Mouse (Mus musculus) midbrain, embryonic 12.5 days (tissue): ENCODE measurements around the gene Cops8. TPM values are rescaled to one million over a fixed set of nuclear protein-coding genes. Genes with fewer than 3 reads are reported as not detected.

ENCODE experiments used
- ATAC-seq: fragments of 200-750 bp; cut with Nextera tagmentation; 2 replicates; pipeline ENCODE4 v1.8.0; 2017; ENCODE audit warnings: low read depth, moderate TSS enrichment, moderate library complexity; ENCODE audit not compliant: low FRiP score
- H3K27ac ChIP-seq: fragments of 300-500 bp; sonication (generic); replicated peaks from 2 replicates; pipeline ENCODE4 v1.5.1; 2016; ENCODE audit warnings: mild to moderate bottlenecking
- H3K27me3 ChIP-seq: fragments of 300-500 bp; sonication (generic); 2 replicates; pipeline ENCODE4 v1.6.1; 2016; ENCODE audit warnings: mild to moderate bottlenecking
- H3K36me3 ChIP-seq: fragments of 300-500 bp; sonication (generic); 2 replicates; pipeline ENCODE4 v1.6.1; 2016
- H3K4me1 ChIP-seq: fragments of 300-500 bp; sonication (generic); 2 replicates; pipeline ENCODE4 v1.6.1; 2016
- H3K4me2 ChIP-seq: fragments of 300-500 bp; sonication (generic); replicated peaks from 2 replicates; pipeline ENCODE4 v1.6.1; 2016; ENCODE audit warnings: mild to moderate bottlenecking, moderate library complexity
- H3K4me3 ChIP-seq: fragments of 300-500 bp; sonication (generic); 2 replicates; pipeline ENCODE4 v1.5.1; 2016; ENCODE audit warnings: mild to moderate bottlenecking
- H3K9ac ChIP-seq: fragments of 300-500 bp; sonication (generic); replicated peaks from 2 replicates; pipeline ENCODE4 v1.6.1; 2016; ENCODE audit warnings: mild to moderate bottlenecking, moderate library complexity
- H3K9me3 ChIP-seq: fragments of 300-500 bp; sonication (generic); 2 replicates; pipeline ENCODE4 v1.6.1; 2016; ENCODE audit warnings: mild to moderate bottlenecking
- WGBS: fragments of 180-500 bp; shearing (Covaris S2); methylation state at CpG from one replicate; pipeline ENCODE4 v1.1.7; 2016; 5-methylcytosine and 5-hydroxymethylcytosine counted together
- polyA plus RNA-seq: library from polyadenylated mRNA; unstranded; fragments of >200 nt; fragmentation: Nextera tagmentation; extraction: Ambion mirVana; gene quantifications from 2 replicates; pipeline ENCODE4 v1.2.1, GENCODE M21; 2016

Cops8 gene
- 164 and 171 TPM in 2 replicates for polyA plus RNA-seq

- WGBS = 4% methylated on average over 48 of the region's 48 CpGs
- H3K27me3 ChIP-seq = peaks cover 6% of the 10 kb centered on the region
- no peaks in the 10 kb centered on the region for H3K9me3 ChIP-seq
- ATAC-seq = peak; percentile 99
- H3K36me3 ChIP-seq = peaks cover 24% of the 10 kb centered on the region
- peaks cover 5% of the 10 kb centered on the region for H3K4me1 ChIP-seq
- peak within 1 kb of the TSS; percentile 75 for H3K4me2 ChIP-seq
- H3K9ac ChIP-seq = peak within 1 kb of the TSS; percentile 63
- peak within 1 kb of the TSS; percentile 55; the same call in 1 of the 2 replicates for H3K27ac ChIP-seq
- H3K4me3 ChIP-seq = peak within 1 kb of the TSS; percentile 62
Observed at GRCm38 (mm10) chr1:90602759-90603560, at the start of gene Cops8. Gene Cops8 (plus strand): TSS chr1:90602981.

- Histone ChIP-seq H3K4me2 (no peak overlapping the region), H3K4me1 (peaks cover 6% of the 10 kb centered on the region)
- WGBS = 90% methylated on average over 1 of the region's 1 CpGs
Observed at GRCm38 (mm10) chr1:90557140-90557539, 45.6 kb upstream of the Cops8 start.

DNA sequence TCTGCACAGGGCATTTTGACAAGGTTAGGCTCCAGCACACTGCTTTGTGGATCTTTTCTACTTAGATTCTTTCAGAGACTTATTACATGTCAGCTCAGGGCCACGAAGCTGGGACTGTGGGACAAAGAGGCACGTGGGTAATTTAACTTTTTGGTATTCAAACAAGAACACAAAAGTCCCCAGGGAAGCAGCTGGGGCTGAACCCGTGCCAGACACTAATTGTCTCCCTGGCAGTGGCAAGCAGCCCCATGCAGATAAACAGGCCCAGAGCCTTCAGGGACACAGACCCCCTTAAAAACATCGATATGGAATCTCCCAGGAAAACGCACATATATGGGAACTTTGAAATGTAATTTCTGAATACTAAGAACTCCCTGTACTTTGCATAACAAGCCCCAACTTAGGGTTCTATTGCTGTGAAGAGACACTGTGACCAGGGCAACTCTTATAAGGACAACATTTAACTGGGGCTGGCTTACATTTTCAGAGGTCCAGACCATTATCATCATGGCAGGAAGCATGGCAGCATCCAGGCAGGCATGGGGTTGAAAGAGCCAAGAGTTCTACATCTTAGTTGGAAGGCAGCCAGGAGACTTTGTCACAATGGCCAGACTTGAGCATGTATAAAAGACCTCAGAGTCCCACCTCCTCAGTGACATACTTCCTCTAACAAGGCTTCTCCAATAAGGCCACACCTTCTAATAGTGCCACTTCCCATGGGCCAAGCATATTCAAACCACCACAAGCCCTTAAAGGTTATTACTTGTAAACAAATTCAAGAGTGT, 41.6 kb upstream of the Cops8 start:
- H3K4me3 ChIP-seq = no peak overlapping the region
- no peak for ATAC-seq
- 41% methylated on average over 5 of the region's 5 CpGs for WGBS

More at GRCm38 (mm10) chr1:90557140-90557539, 45.6 kb upstream of the Cops8 start:
- no peaks in the 10 kb centered on the region for H3K27me3 ChIP-seq
- ATAC-seq = no peak
- no peak overlapping the region for H3K9ac ChIP-seq
- H3K27ac ChIP-seq = no peak overlapping the region
- H3K4me3 ChIP-seq = no peak overlapping the region
- no peaks in the 10 kb centered on the region for H3K36me3 ChIP-seq
- H3K9me3 ChIP-seq = peaks cover 3% of the 10 kb centered on the region; the same call in 1 of the 2 replicates

GRCm38 (mm10) chr1:90563945-90564344, 38.8 kb upstream of the Cops8 start:
- Histone ChIP-seq H3K36me3 (no peaks in the 10 kb centered on the region), H3K4me2 (no peak overlapping the region), H3K4me1 (peaks cover 18% of the 10 kb centered on the region), H3K27me3 (no peaks in the 10 kb centered on the region), H3K9ac (no peak overlapping the region), H3K9me3 (no peaks in the 10 kb centered on the region), H3K4me3 (no peak overlapping the region), H3K27ac (no peak overlapping the region)
- no peak for ATAC-seq
- WGBS = 94% methylated on average over 3 of the region's 3 CpGs

More for the DNA sequence above, 41.6 kb upstream of the Cops8 start:
- no peaks in the 10 kb centered on the region for H3K27me3 ChIP-seq
- H3K4me2 ChIP-seq = no peak overlapping the region
- H3K27ac ChIP-seq = no peak overlapping the region
- no peak overlapping the region for H3K9ac ChIP-seq
- H3K4me1 ChIP-seq = peaks cover 6% of the 10 kb centered on the region
- H3K9me3 ChIP-seq = peaks cover 3% of the 10 kb centered on the region; the same call in 1 of the 2 replicates
- no peaks in the 10 kb centered on the region for H3K36me3 ChIP-seq

DNA sequence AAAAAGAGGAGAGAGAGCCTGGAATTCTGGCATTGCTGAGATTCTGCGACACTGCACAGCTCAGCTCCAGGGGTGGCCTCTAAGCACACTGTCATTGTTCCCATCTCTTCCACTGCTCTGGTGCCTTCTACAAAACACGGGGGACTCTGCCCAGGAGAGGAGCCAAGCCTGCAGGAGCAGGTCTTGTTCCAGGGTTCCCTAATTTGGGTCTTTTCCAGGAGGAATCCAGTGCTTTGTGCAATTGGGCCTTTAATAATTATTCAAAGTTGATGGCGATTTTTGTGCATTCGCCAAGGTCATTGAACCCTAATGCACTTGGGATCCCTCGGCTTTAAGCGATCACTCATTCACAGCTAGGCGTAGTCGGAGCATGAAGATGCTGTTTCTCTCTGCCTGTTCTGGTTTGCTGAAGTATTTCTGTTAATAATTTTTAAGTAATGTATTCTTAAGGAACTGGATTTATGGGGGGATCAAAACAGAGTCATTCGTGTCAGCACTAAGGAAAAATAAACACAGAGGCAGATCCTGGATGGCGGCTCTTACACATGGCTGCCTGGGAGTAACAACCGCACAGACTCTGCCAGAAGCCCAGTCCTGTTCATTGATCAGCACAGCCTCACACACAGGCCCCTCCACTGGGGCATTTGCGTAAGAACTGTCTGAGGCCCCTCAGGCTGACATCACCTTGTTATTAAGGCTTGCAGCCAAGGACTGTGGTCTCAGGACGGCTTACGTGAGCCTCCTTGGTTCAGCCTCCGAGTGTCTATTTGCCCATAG, 35.9 kb upstream of the Cops8 start:
- WGBS = 61% methylated on average over 15 of the region's 15 CpGs
- Histone ChIP-seq H3K27ac (no peak overlapping the region), H3K9me3 (no peaks in the 10 kb centered on the region), H3K9ac (no peak overlapping the region), H3K36me3 (no peaks in the 10 kb centered on the region), H3K27me3 (no peaks in the 10 kb centered on the region), H3K4me3 (no peak overlapping the region), H3K4me2 (no peak overlapping the region), H3K4me1 (peaks cover 12% of the 10 kb centered on the region)
- no peak for ATAC-seq

DNA sequence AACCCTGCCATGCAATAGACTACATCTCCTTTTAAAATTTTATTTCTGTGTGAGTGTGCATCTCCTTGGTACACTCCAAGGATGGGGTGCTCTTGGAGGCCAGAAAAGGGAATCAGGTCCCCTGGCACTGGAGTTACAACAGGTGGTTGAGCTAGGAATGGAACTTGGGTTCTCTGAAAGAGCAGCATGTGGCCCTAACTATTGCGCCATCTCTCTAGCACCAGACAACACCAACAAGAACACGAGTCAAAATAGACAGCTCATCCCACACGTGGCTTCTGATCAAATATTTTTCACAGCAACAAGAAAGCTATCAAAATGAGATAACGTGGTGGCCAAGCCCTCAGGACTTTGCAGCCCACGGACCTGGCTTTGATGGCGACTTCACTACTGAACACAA, 28.9 kb upstream of the Cops8 start:
- Histone ChIP-seq H3K27ac (no peak overlapping the region), H3K9me3 (no peaks in the 10 kb centered on the region), H3K4me2 (no peak overlapping the region), H3K4me1 (peaks cover 7% of the 10 kb centered on the region; the same call in 1 of the 2 replicates), H3K4me3 (no peak overlapping the region), H3K36me3 (no peaks in the 10 kb centered on the region), H3K27me3 (0 out of 2 replicates have a peak, but pooled peaks cover 5% of the 10 kb centered on the region), H3K9ac (no peak overlapping the region)
- 94% methylated on average over 6 of the region's 6 CpGs for WGBS
- ATAC-seq = no peak

DNA sequence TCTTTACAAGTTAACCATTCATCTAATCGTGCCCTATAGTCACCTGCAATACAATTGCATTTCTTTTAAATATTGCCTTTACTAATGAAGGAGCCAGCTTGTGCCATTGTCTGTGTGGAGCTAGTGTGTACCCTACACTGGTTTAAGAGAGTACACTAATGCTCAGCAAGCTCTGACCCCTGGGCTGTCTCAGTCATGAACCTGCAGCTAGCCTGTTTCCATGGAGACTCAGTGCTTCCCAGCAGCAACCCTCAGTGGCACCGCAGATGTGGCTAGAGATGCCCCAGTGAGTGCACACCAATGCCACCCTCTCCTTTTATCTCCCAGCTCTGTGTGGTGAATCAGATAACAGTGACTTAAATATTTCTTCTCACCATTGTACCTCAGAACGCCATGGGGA, 27.9 kb upstream of the Cops8 start:
- H3K36me3 ChIP-seq = no peaks in the 10 kb centered on the region
- 0 out of 2 replicates have a peak, but pooled peaks cover 5% of the 10 kb centered on the region for H3K27me3 ChIP-seq
- no peak overlapping the region for H3K27ac ChIP-seq
- H3K9me3 ChIP-seq = no peaks in the 10 kb centered on the region
- H3K4me3 ChIP-seq = no peak overlapping the region
- H3K4me1 ChIP-seq = peaks cover 7% of the 10 kb centered on the region; the same call in 1 of the 2 replicates
- whole genome bisulfite sequencing = 34% methylated on average over 3 of the region's 3 CpGs
- H3K4me2 ChIP-seq = no peak overlapping the region
- ATAC-seq = no peak
- no peak overlapping the region for H3K9ac ChIP-seq

GRCm38 (mm10) chr1:90577417-90577816, 25.4 kb upstream of the Cops8 start:
- Histone ChIP-seq H3K36me3 (no peaks in the 10 kb centered on the region), H3K9ac (no peak overlapping the region), H3K4me1 (peaks cover 7% of the 10 kb centered on the region; the same call in 1 of the 2 replicates), H3K4me2 (no peak overlapping the region), H3K9me3 (no peaks in the 10 kb centered on the region), H3K4me3 (no peak overlapping the region), H3K27ac (no peak overlapping the region), H3K27me3 (0 out of 2 replicates have a peak, but pooled peaks cover 5% of the 10 kb centered on the region)
- WGBS = 76% methylated on average over 5 of the region's 5 CpGs
- no peak for ATAC-seq

DNA sequence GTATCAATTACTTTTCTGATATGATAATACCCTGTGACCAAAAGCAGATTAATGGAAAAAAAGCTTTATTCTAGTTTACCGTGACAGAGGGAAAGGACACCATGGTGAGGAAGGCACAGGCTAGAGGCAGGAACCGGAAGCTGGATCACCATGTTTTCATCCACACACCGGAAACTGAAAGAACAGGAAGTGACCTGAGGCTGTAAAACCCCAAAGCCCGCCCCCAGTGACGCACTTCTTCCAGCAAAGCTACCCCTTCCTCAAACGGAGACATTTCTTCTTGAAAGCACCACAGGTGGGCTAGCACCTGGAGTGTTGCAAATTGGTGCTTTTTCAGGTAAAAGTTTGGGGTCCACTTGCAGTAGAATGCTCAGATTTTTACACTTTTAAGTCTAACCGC, 20.1 kb upstream of the Cops8 start:
- H3K36me3 ChIP-seq = no peaks in the 10 kb centered on the region
- no peaks in the 10 kb centered on the region for H3K9me3 ChIP-seq
- H3K4me1 ChIP-seq = no peaks in the 10 kb centered on the region
- 81% methylated on average over 7 of the region's 7 CpGs for WGBS
- H3K4me3 ChIP-seq = no peak overlapping the region
- ATAC-seq = no peak
- no peak overlapping the region for H3K27ac ChIP-seq
- H3K27me3 ChIP-seq = no peaks in the 10 kb centered on the region
- no peak overlapping the region for H3K9ac ChIP-seq
- H3K4me2 ChIP-seq = no peak overlapping the region

GRCm38 (mm10) chr1:90588021-90588734, 14.6 kb upstream of the Cops8 start:
- no peak overlapping the region for H3K4me2 ChIP-seq
- H3K9me3 ChIP-seq = no peaks in the 10 kb centered on the region
- H3K4me1 ChIP-seq = 0 out of 2 replicates have a peak, but pooled peaks cover 4% of the 10 kb centered on the region
- ATAC-seq = peak; percentile 66; the same call in 1 of the 2 replicates
- WGBS = 57% methylated on average over 9 of the region's 9 CpGs
- no peaks in the 10 kb centered on the region; the same call in 1 of the 2 replicates for H3K27me3 ChIP-seq
- no peaks in the 10 kb centered on the region for H3K36me3 ChIP-seq
- H3K9ac ChIP-seq = no peak overlapping the region
- H3K27ac ChIP-seq = no peak overlapping the region
- H3K4me3 ChIP-seq = no peak overlapping the region

GRCm38 (mm10) chr1:90590797-90591196, 12.0 kb upstream of the Cops8 start:
- 49% methylated on average over 2 of the region's 2 CpGs for WGBS
- Histone ChIP-seq H3K36me3 (no peaks in the 10 kb centered on the region), H3K9ac (no peak overlapping the region), H3K4me2 (no peak overlapping the region), H3K4me3 (no peak overlapping the region), H3K27ac (no peak overlapping the region), H3K27me3 (peaks cover 14% of the 10 kb centered on the region), H3K4me1 (0 out of 2 replicates have a peak, but pooled peaks cover 4% of the 10 kb centered on the region), H3K9me3 (0 out of 2 replicates have a peak, but pooled peaks cover 3% of the 10 kb centered on the region)
- 0 out of 2 replicates have a peak, but pooled peaks have one; percentile 23 for ATAC-seq
